Mouse (Mus musculus): ENCODE measurements around the gene 4932438H23Rik. TPM values are rescaled to one million over a fixed set of nuclear protein-coding genes. Genes with fewer than 3 reads are reported as not detected.
"Not testable (repeated sequence)": the region's sequence is repeated elsewhere in the genome, so short reads cannot be mapped to it uniquely, and the experiment has no call there.

The 4932438H23Rik gene
- polyA plus RNA-seq, 1 experiment from 2014 or later: 0.27 TPM

DNA sequence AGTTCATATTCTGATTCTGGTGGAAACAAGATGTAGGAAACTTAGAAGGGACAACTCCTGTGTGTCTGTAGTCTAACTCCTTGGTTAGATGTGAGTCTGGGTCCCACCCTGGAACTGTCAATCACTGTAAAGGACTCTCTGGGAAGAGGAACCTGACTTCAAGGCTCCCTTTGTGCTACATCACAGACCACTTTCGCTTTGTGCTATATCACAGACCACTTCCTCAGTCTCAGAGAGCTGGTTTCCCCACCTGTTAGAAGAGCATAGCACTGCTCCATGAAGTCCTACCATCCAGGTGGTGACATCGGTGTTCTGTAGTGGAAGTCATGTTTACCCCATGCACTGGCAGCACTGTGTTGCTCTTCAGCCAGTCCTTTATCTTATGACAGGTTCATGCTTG is 1.1 kb upstream of the 4932438H23Rik start:
- no peaks in the 10 kb centered on the region for H3K36me3 ChIP-seq

GRCm38 (mm10) chr16:91086642-91087306 is 8.1 kb downstream of the 4932438H23Rik start:
- no peak for DNase-seq (ENCODE audit: low spot score)
- no peaks in the 10 kb centered on the region for H3K4me1 ChIP-seq (replicated peaks)
- WGBS: 69% methylated on average over 4 of the region's 4 CpGs
- H3K9me3 ChIP-seq: no peaks in the 10 kb centered on the region
- H3K27ac ChIP-seq: no peak overlapping the region
- no peak overlapping the region for H3K4me3 ChIP-seq
- H3K27me3 ChIP-seq (ENCODE audit: insufficient read depth, poor library complexity, severe bottlenecking): peaks cover 36% of the 10 kb centered on the region
- H3K36me3 ChIP-seq: no peaks in the 10 kb centered on the region

More for the DNA sequence above, 1.1 kb upstream of the 4932438H23Rik start:
- WGBS: 88% methylated on average over 2 of the region's 2 CpGs
- no peaks in the 10 kb centered on the region for H3K9me3 ChIP-seq
- H3K4me3 ChIP-seq: no peak overlapping the region
- peaks cover 16% of the 10 kb centered on the region for H3K27me3 ChIP-seq (ENCODE audit: insufficient read depth, poor library complexity, severe bottlenecking)
- no peak for DNase-seq (ENCODE audit: low spot score)
- 0 out of 2 replicates have a peak, but pooled peaks cover 7% of the 10 kb centered on the region for H3K4me1 ChIP-seq (replicated peaks)
- no peak overlapping the region for H3K27ac ChIP-seq

GRCm38 (mm10) chr16:91085239-91085825 is 9.6 kb downstream of the 4932438H23Rik start:
- Histone ChIP-seq H3K27ac (no peak overlapping the region), H3K36me3 (no peaks in the 10 kb centered on the region), H3K4me1 (replicated peaks) (no peaks in the 10 kb centered on the region), H3K27me3 (ENCODE audit: insufficient read depth, poor library complexity, severe bottlenecking) (peaks cover 44% of the 10 kb centered on the region), H3K4me3 (no peak overlapping the region), H3K9me3 (no peaks in the 10 kb centered on the region)
- WGBS: 66% methylated on average over 17 of the region's 17 CpGs
- DNase-seq (ENCODE audit: low spot score): no peak

GRCm38 (mm10) chr16:91084307-91085238 is 10.3 kb downstream of the 4932438H23Rik start:
- WGBS: 88% methylated on average over 21 of the region's 21 CpGs
- peaks cover 44% of the 10 kb centered on the region for H3K27me3 ChIP-seq (ENCODE audit: insufficient read depth, poor library complexity, severe bottlenecking)
- no peak for DNase-seq (ENCODE audit: low spot score)
- no peaks in the 10 kb centered on the region for H3K36me3 ChIP-seq
- no peak overlapping the region for H3K4me3 ChIP-seq
- H3K27ac ChIP-seq: no peak overlapping the region
- H3K9me3 ChIP-seq: no peaks in the 10 kb centered on the region
- no peaks in the 10 kb centered on the region for H3K4me1 ChIP-seq (replicated peaks)

DNA sequence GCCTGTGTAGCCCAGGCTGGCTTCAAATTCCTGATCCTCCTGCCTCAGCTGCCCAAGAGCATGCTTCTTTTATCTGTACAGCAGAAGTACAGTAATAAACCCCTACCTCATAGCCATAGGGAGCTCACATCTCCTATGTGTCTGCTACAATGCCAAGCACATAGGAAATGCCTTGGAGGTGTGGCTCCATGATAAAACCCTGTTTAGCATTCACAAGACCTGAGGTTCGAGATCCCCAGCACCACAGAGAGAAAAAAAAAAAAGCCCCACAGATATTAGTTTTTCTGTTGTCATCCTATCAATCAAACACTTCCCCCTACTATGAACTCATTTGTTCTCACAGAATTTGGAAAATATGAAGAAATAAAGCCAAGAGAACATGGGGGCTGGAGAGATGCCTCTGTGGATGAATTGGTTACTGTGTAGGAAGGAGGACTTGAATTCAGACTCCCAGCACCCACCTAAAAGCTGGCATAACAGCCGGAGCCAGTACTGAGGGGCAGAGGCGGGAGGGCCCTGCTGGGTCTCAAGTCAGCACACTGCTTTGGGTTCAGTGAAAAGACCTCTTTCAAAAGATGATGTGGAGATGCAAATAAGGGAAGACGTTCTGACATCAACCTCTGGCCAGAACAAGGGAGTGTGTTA is 11.8 kb downstream of the 4932438H23Rik start:
- DNase-seq (ENCODE audit: low spot score): no peak
- H3K27me3 ChIP-seq (ENCODE audit: insufficient read depth, poor library complexity, severe bottlenecking): peaks cover 39% of the 10 kb centered on the region
- WGBS: 70% methylated on average over 4 of the region's 4 CpGs
- H3K4me1 ChIP-seq (replicated peaks): no peaks in the 10 kb centered on the region
- H3K9me3 ChIP-seq: peaks cover 2% of the 10 kb centered on the region; the same call in 1 of the 2 replicates
- no peak overlapping the region for H3K4me3 ChIP-seq
- no peaks in the 10 kb centered on the region for H3K36me3 ChIP-seq
- H3K27ac ChIP-seq: no peak overlapping the region

DNA sequence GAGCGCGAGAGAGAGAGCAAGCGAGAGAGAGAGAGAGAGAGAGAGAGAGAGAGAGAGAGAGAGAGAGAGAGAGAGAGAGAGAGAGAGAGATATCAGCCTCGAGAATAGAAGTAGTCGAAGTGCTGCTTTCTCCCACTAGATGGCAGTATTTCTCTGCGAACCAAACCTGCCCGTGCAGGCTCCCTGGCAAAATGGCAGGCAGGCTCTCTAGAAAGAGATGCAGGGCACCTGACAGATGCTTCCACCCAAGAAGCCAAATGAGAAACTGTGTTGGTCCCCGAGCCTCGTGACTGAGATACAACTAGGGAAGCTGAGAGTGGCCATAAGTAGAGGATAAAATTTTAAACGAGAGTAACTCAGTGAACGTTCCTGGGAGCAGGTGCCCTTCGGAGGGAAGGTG is 13.4 kb downstream of the 4932438H23Rik start:
- no peak overlapping the region for H3K4me3 ChIP-seq
- no peak overlapping the region for H3K27ac ChIP-seq
- peaks cover 4% of the 10 kb centered on the region; the same call in 1 of the 2 replicates for H3K9me3 ChIP-seq
- H3K36me3 ChIP-seq: no peaks in the 10 kb centered on the region
- H3K4me1 ChIP-seq (replicated peaks): no peaks in the 10 kb centered on the region
- peak; percentile 54 for DNase-seq (ENCODE audit: low spot score)
- 23% methylated on average over 11 of the region's 12 CpGs for WGBS
- H3K27me3 ChIP-seq (ENCODE audit: insufficient read depth, poor library complexity, severe bottlenecking): peaks cover 28% of the 10 kb centered on the region

DNA sequence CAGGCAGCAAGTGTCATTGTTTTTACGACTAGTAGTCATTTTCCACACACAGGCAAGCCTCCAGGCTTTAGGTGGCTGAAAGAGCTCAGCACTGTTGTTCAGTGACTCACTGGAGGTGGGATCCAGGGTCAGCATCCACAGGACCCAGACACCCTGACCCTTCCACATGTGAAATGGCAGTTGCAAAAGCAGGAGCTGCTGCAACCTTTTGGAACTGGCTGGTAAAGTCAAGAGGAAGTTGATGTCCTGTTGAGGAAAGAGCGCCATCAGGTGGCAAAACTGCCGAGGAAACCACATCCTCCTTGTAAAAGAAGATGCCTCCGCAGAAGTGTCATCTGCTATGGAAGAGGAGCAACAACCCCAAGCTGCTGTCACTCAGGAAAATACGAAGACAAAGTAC is 18.7 kb downstream of the 4932438H23Rik start:
- DNase-seq (ENCODE audit: low spot score): no peak
- Histone ChIP-seq H3K9me3 (peaks cover 4% of the 10 kb centered on the region; the same call in 1 of the 2 replicates), H3K36me3 (no peaks in the 10 kb centered on the region), H3K4me3 (no peak overlapping the region), H3K27ac (no peak overlapping the region), H3K4me1 (replicated peaks) (peaks cover 2% of the 10 kb centered on the region; the same call in 1 of the 2 replicates), H3K27me3 (ENCODE audit: insufficient read depth, poor library complexity, severe bottlenecking) (peaks cover 13% of the 10 kb centered on the region)
- 80% methylated on average over 5 of the region's 5 CpGs for WGBS

GRCm38 (mm10) chr16:91075423-91075822 is 19.5 kb downstream of the 4932438H23Rik start:
- not testable (repeated sequence) for H3K4me3 ChIP-seq; DNase-seq (ENCODE audit: low spot score); H3K4me1 ChIP-seq (replicated peaks); H3K27ac ChIP-seq; H3K36me3 ChIP-seq; H3K9me3 ChIP-seq
- H3K27me3 ChIP-seq (ENCODE audit: insufficient read depth, poor library complexity, severe bottlenecking): peaks cover 14% of the 10 kb centered on the region
- WGBS: 89% methylated on average over 8 of the region's 8 CpGs

- no peak overlapping the region for H3K27ac ChIP-seq
- H3K4me1 ChIP-seq (replicated peaks): peaks cover 12% of the 10 kb centered on the region
- 46% methylated on average over 23 of the region's 24 CpGs for WGBS
- H3K9me3 ChIP-seq: peaks cover 4% of the 10 kb centered on the region; the same call in 1 of the 2 replicates
- H3K36me3 ChIP-seq: no peaks in the 10 kb centered on the region
- H3K27me3 ChIP-seq (ENCODE audit: insufficient read depth, poor library complexity, severe bottlenecking): peaks cover 15% of the 10 kb centered on the region
- H3K4me3 ChIP-seq: peak overlapping the region; percentile 29; the same call in 1 of the 2 replicates
- peak; percentile 86 for DNase-seq (ENCODE audit: low spot score)
Measured at GRCm38 (mm10) chr16:91073163-91073892, 21.6 kb downstream of the 4932438H23Rik start.

- Histone ChIP-seq H3K4me1 (replicated peaks) (peaks cover 12% of the 10 kb centered on the region), H3K36me3 (no peaks in the 10 kb centered on the region), H3K9me3 (no peaks in the 10 kb centered on the region), H3K27ac (no peak overlapping the region), H3K4me3 (no peak overlapping the region), H3K27me3 (ENCODE audit: insufficient read depth, poor library complexity, severe bottlenecking) (peaks cover 15% of the 10 kb centered on the region)
- no peak for DNase-seq (ENCODE audit: low spot score)
- WGBS: 94% methylated on average over 1 of the region's 1 CpGs
Measured at GRCm38 (mm10) chr16:91072256-91072655, 22.7 kb downstream of the 4932438H23Rik start.

DNA sequence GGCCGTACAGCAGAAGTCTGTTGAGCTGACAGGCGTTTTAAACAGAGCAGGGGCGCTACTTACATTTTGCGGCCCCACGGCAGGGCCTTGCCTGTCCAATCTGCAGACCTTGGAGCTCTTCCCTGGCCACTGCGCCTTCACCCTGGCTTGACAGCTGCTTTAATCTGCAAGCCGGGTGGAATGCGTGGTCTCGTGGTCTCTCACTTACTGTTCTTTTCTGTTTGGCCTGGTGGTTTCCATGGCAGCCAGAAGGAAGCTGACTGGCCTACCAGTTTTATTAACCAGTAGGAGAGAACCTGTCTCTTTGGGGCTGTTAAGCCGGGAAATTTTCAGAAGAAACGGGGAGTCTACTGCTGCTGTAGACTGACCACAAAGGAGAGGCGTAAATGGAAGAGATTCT is 26.0 kb downstream of the 4932438H23Rik start:
- peak; percentile 61 for DNase-seq (ENCODE audit: low spot score)
- WGBS: 35% methylated on average over 12 of the region's 12 CpGs
- no peaks in the 10 kb centered on the region for H3K36me3 ChIP-seq
- peaks cover 12% of the 10 kb centered on the region for H3K4me1 ChIP-seq (replicated peaks)
- H3K27ac ChIP-seq: no peak overlapping the region
- peaks cover 20% of the 10 kb centered on the region for H3K27me3 ChIP-seq (ENCODE audit: insufficient read depth, poor library complexity, severe bottlenecking)
- H3K4me3 ChIP-seq: peak overlapping the region; percentile 16; the same call in 1 of the 2 replicates
- H3K9me3 ChIP-seq: no peaks in the 10 kb centered on the region

GRCm38 (mm10) chr16:91067122-91067521 is 27.8 kb downstream of the 4932438H23Rik start:
- Histone ChIP-seq H3K4me3 (no peak overlapping the region), H3K36me3 (no peaks in the 10 kb centered on the region), H3K9me3 (no peaks in the 10 kb centered on the region), H3K27ac (no peak overlapping the region), H3K4me1 (replicated peaks) (peaks cover 9% of the 10 kb centered on the region), H3K27me3 (ENCODE audit: insufficient read depth, poor library complexity, severe bottlenecking) (peaks cover 17% of the 10 kb centered on the region)
- WGBS: 97% methylated on average over 1 of the region's 1 CpGs
- DNase-seq (ENCODE audit: low spot score): no peak
